Mouse (Mus musculus): ENCODE results near the gene Tmem139. TPM values are rescaled to one million over a fixed set of nuclear protein-coding genes. Genes with fewer than 3 reads are reported as not detected.

The Tmem139 gene
- total RNA-seq, 4 experiments from 2014 or later: not detected

GRCm38 (mm10) chr6:42276151-42276550 is 14.4 kb downstream of the Tmem139 start:
- no peak for DNase-seq (ENCODE audit: low spot score in 2 of 2)

DNA sequence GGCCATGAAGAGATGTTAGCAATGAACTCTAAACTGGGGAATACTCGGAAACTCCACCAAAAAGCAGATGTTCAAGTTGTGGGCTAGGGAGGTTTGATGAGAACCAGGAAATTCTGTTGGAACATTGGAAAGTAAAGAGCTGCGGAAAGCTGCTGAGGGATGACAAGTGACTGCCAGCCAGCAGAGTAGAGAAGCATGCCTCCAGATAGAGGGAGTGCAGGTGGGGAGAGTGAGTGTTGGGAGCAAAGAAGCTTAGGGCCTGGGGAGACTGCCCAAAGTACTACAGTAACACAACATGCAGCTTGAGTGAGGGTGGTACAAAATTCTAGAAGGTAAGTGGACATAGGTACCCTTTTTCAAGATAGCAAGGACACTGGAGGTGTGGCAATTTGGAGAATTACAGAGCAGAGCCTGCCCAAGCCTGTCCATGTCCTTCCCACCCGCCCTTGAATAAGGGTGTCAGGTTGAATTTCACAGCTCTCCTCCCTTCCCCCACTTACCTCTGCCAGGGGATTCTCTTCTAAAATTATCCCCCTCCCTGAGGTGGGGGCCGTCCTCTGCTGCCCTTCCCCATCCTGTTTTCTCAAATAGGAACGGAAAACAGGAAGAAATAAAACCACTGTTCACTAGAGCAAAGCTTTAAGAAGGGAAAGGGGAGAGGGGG is 21.2 kb downstream of the Tmem139 start:
- no peak for DNase-seq (ENCODE audit: low spot score in 2 of 2)

DNA sequence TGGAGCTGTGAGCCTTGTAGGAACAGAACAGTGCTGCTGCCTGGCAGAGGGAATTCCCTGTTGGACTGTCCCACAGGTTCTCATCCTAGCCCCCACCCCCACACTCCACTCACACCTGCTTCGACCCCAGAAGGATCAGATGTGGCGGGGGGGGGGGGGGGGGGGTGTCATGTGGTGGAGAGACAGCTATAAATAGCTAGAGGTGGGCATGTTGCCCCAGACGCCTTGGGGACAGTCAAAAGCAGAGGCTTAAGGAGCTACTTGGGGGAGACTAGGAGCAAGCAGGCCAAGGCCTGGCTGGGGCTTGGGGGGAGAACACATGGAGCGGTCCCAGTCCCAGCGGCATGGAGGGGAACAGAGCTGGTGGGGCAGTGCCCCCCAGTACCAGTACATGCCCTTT is 24.7 kb downstream of the Tmem139 start, which contains the start of gene Clcn1:
TSS of gene Clcn1 (plus strand) at position 238 of the 400 bp plus-strand sequence.
- DNase-seq (ENCODE audit: low spot score in 2 of 2): no peak

GRCm38 (mm10) chr6:42287562-42287961 is 25.8 kb downstream of the Tmem139 start:
- DNase-seq (ENCODE audit: low spot score in 2 of 2): no peak

DNA sequence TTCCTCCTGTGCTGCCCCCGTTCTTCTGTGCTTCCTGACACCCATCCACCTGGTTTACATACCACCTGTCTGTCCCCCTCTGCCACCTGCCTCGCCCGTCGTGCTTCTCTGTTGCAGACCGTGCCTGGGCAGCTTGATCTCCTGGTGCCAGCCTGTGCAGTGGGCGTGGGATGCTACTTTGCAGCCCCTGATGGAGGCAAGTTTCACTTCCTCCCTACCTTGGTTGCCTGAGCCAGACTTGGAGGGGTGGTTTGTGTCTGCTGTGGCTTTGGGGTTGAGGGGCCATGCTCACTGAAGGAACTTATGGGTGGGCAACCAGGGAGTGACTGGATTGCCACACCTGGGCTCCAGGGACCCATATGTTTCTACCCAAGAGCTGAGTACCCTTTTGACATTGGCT is 31.6 kb downstream of the Tmem139 start:
- no peak for DNase-seq (ENCODE audit: low spot score in 2 of 2)

GRCm38 (mm10) chr6:42295549-42296094 is 33.9 kb downstream of the Tmem139 start:
- DNase-seq (ENCODE audit: low spot score in 2 of 2): no peak

- DNase-seq (ENCODE audit: low spot score in 2 of 2): no peak
Observed at GRCm38 (mm10) chr6:42299362-42299761, 37.6 kb downstream of the Tmem139 start.

GRCm38 (mm10) chr6:42309816-42310378 is 48.1 kb downstream of the Tmem139 start:
- no peak for DNase-seq (ENCODE audit: low spot score in 2 of 2)

DNA sequence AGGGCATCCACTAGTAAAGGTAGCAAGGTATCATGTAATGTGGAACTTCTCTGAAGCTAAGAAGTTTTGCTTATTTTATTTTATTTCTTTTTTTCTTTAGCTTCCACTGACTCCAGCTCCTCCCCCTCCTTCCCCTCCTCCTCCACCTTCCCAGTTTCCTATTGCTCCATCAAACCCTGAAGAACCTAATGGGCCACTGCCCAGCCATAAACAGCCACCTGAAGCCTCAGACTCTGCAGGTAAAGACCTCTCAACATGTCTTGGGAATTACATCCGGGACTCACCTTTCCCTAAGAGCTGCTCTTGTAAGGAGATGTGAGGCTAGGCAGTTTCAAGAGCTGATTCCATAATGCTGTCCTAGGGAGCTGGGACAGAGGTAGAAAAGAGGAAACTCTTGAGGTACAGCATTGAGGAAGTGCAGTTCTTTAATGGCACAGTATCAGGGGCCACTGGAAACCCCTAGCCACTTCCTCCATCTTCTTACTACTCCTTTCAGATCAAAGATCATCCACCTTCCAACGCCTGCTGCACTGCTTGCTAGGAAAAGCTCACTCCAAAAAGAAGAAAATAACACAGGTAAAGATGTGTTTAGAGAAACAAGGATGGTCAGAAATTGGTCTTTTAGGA is 48.8 kb downstream of the Tmem139 start:
- no peak for DNase-seq (ENCODE audit: low spot score in 2 of 2)

Other genes with a start within 250 kb of the Tmem139 start
- not detected for gene Sva, start 223.6 kb upstream of the Tmem139 start, total RNA-seq (2022)
- gene Tas2r139, start 121.0 kb upstream of the Tmem139 start, total RNA-seq (2022): not detected
- gene Tas2r144, start 46.6 kb upstream of the Tmem139 start, total RNA-seq (2022): not detected
- gene Gstk1, start 16.0 kb upstream of the Tmem139 start, total RNA-seq (2022): 10 to 100 TPM in 2 of 4 experiments, 1 to 10 TPM in 2; 7.5 to 12.2 (median 10.3) TPM
- gene Casp2, start 3.0 kb downstream of the Tmem139 start, total RNA-seq (2022): 10 to 100 TPM; 22.1 to 26.1 (median 22.7) TPM
- 1 to 10 TPM; 2.9 to 4.3 (median 3.4) TPM for gene Clcn1, start 24.7 kb downstream of the Tmem139 start, total RNA-seq (2022)
- gene Fam131b, start 62.7 kb downstream of the Tmem139 start, total RNA-seq (2022): 10 to 100 TPM; 72.3 to 80.0 (median 75.9) TPM
- gene Zyx, start 87.7 kb downstream of the Tmem139 start, total RNA-seq (2022): 10 to 100 TPM; 36.5 to 52.5 (median 44.5) TPM
- under 1 TPM; 0.14 to 0.36 (median 0.15) TPM for gene Epha1, start 111.3 kb downstream of the Tmem139 start, total RNA-seq (2022)
- not detected for gene Tas2r143, start 138.3 kb downstream of the Tmem139 start, total RNA-seq (2022)
- under 1 TPM in 1 of 4 experiments, not detected in 3; 0.29 TPM for gene Tas2r135, start 143.5 kb downstream of the Tmem139 start, total RNA-seq (2022)
- not detected for gene Tas2r126, start 172.6 kb downstream of the Tmem139 start, total RNA-seq (2022)
- not detected for gene Olfr458, start 203.2 kb downstream of the Tmem139 start, total RNA-seq (2022)
- not detected for gene Olfr457, start 214.4 kb downstream of the Tmem139 start, total RNA-seq (2022)
- gene Olfr456, start 225.2 kb downstream of the Tmem139 start, total RNA-seq (2022): not detected

Data from layer of hippocampus, adult 8-10 months (tissue).